11 mouse cellular contexts compared by ENCODE assay signal in the genomic region with DNA sequence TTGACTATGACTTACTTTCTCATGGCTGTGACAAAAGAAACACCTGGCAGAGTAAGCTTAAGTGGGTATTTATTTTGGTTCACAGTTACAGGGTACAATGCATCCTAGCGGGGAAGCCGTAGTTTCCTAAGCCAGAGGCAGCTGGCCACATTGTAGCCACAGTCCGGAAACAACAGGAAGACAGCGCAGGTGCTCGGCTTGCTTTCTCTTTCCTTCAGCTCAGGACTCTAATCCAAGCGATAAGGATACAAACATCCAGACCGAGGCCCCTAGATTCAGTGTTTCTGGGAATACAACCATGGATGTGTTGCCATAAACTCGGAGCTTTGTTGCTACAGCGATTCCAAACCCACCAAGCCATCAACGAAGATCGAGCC. TPM values are rescaled to one million over a fixed set of nuclear protein-coding genes. Genes with fewer than 3 reads are reported as not detected.
DNase-seq lines count a peak whose midpoint lies in the region; ATAC-seq and TF ChIP-seq lines count a peak whose summit lies in the region.
"Had no signal": no experiment of that assay in that cellular context is flagged by ENCODE, and none has a peak within 500 bp of the region (broad histone marks: within the 10 kb centered on the region; RNA-seq: fewer than 3 reads in every experiment).

No protein-coding gene starts in this region.

- H3K27me3 ChIP-seq in kidney, embryonic 14.5 days (ENCODE audit: control insufficient read depth, insufficient read depth, low read length): peaks cover 12% of the 10 kb centered on the region; the same call in 1 of the 2 replicates
- H3K27me3 ChIP-seq in limb, embryonic 12.5 days: peaks cover 44% of the 10 kb centered on the region
- H3K27me3 ChIP-seq in liver, postnatal 0 days (ENCODE audit: insufficient read depth, low read length): peaks cover 20% of the 10 kb centered on the region

- peak overlapping the region; percentile 94 for H3K27ac ChIP-seq in kidney, embryonic 14.5 days (ENCODE audit: low read depth, low read length)
- 0 out of 2 replicates have a peak overlapping the region, but pooled peaks have one; percentile 41 for H3K27ac ChIP-seq in limb, embryonic 12.5 days
- H3K27ac ChIP-seq in liver, postnatal 0 days (ENCODE audit: low read depth): no peak overlapping the region
- H3K27ac ChIP-seq: liver, embryonic 12.5 days had no signal

- WGBS in kidney, embryonic 14.5 days: 66% methylated on average over 11 of the region's 11 CpGs
- 81% methylated on average over 11 of the region's 11 CpGs for WGBS in limb, embryonic 12.5 days
- 72% methylated on average over 11 of the region's 11 CpGs for WGBS in liver, postnatal 0 days (ENCODE audit: insufficient replicate concordance)

- TF ChIP-seq EP300 in liver, postnatal 0 days (IDR thresholded peaks at IDR 0.05; ENCODE audit: low read depth): no peak

- no peak overlapping the region for H3K4me2 ChIP-seq in kidney, embryonic 14.5 days (replicated peaks; ENCODE audit: low read depth, low read length)
- H3K4me2 ChIP-seq in limb, embryonic 12.5 days: no peak overlapping the region
- no peak overlapping the region for H3K4me2 ChIP-seq in liver, postnatal 0 days (ENCODE audit: low read depth, low read length)

- H3K36me3 ChIP-seq in kidney, embryonic 14.5 days (ENCODE audit: control insufficient read depth, insufficient read depth, low read length): peaks cover 11% of the 10 kb centered on the region
- peaks cover 15% of the 10 kb centered on the region; the same call in 1 of the 2 replicates for H3K36me3 ChIP-seq in limb, embryonic 12.5 days
- H3K36me3 ChIP-seq in liver, postnatal 0 days (replicated peaks; ENCODE audit: insufficient read depth, low read length): peaks cover 13% of the 10 kb centered on the region

- TF ChIP-seq CTCF in liver, postnatal 0 days (IDR thresholded peaks at IDR 0.05; ENCODE audit: low read depth): no peak

- ATAC-seq in kidney, embryonic 14.5 days (ENCODE audit: low FRiP score, low TSS enrichment): no peak
- no peak for ATAC-seq in limb, embryonic 12.5 days (ENCODE audit: insufficient number of reproducible peaks, insufficient read depth, low FRiP score, low TSS enrichment, low read depth)
- no peak for ATAC-seq in liver, postnatal 0 days
- ATAC-seq: liver, embryonic 12.5 days had no signal

- H3K4me3 ChIP-seq in kidney, embryonic 14.5 days (ENCODE audit: low read length): no peak overlapping the region
- no peak overlapping the region for H3K4me3 ChIP-seq in limb, embryonic 12.5 days (replicated peaks)
- H3K4me3 ChIP-seq in liver, postnatal 0 days (ENCODE audit: low read depth, low read length): no peak overlapping the region

- peaks cover 41% of the 10 kb centered on the region for H3K4me1 ChIP-seq in kidney, embryonic 14.5 days (ENCODE audit: control insufficient read depth, insufficient read depth, low read length)
- peaks cover 54% of the 10 kb centered on the region for H3K4me1 ChIP-seq in limb, embryonic 12.5 days (replicated peaks)
- peaks cover 24% of the 10 kb centered on the region for H3K4me1 ChIP-seq in liver, postnatal 0 days (ENCODE audit: insufficient read depth)

- no peaks in the 10 kb centered on the region for H3K9me3 ChIP-seq in kidney, embryonic 14.5 days (ENCODE audit: control insufficient read depth, low read length)
- H3K9me3 ChIP-seq in limb, embryonic 12.5 days: no peaks in the 10 kb centered on the region
- no peaks in the 10 kb centered on the region for H3K9me3 ChIP-seq in liver, postnatal 0 days (ENCODE audit: low read length)
- H3K9me3 ChIP-seq: hindbrain, embryonic 15.5 days; liver, embryonic 12.5 days had no signal

- no peak overlapping the region for H3K9ac ChIP-seq in kidney, embryonic 14.5 days (ENCODE audit: low read depth, low read length)
- 0 out of 2 replicates have a peak overlapping the region, but pooled peaks have one; percentile 4 for H3K9ac ChIP-seq in limb, embryonic 12.5 days (replicated peaks)
- no peak overlapping the region for H3K9ac ChIP-seq in liver, postnatal 0 days (replicated peaks)
- H3K9ac ChIP-seq: hindbrain, embryonic 15.5 days; liver, embryonic 12.5 days had no signal

- DNase-seq in kidney, adult 8-10 months: no peak
- DNase-seq in thymus, postnatal 0 days (ENCODE audit: low spot score): peak; percentile 38
- DNase-seq in thymus, adult 18-20 months: no peak
- DNase-seq in liver, postnatal 0 days: no peak
- DNase-seq in cerebellum, postnatal 36 days: no peak
- DNase-seq: gastrocnemius, postnatal 36 days; layer of hippocampus, adult 9-11 months had no signal

RNA-seq across cellular contexts. Expression of gene Pex16, which starts 1.1 kb away (rescaled TPM):
- polyA plus RNA-seq in kidney, embryonic 14.5 days (2014; fragmentation: Nextera tagmentation; extraction: Ambion mirVana): 21.3 and 22.7 TPM in 2 replicates
- 40.8 and 43.9 TPM in 2 replicates for polyA plus RNA-seq in thymus, postnatal 0 days (2015; fragmentation: Nextera tagmentation; extraction: Ambion mirVana)
- polyA plus RNA-seq in limb, embryonic 12.5 days (2016; fragmentation: Nextera tagmentation; extraction: Ambion mirVana): 17.1 and 17.6 TPM in 2 replicates
- polyA plus RNA-seq in liver, postnatal 0 days (2015; fragmentation: Nextera tagmentation; extraction: Ambion mirVana): 90.6 and 95.6 TPM in 2 replicates

RNA-seq across cellular contexts. Expression of gene Large2, which starts 1.2 kb away (rescaled TPM):
- polyA plus RNA-seq in kidney, embryonic 14.5 days (2014; fragmentation: Nextera tagmentation; extraction: Ambion mirVana): 24.0 and 33.3 TPM in 2 replicates
- 3.4 and 4.0 TPM in 2 replicates for polyA plus RNA-seq in thymus, postnatal 0 days (2015; fragmentation: Nextera tagmentation; extraction: Ambion mirVana)
- polyA plus RNA-seq in limb, embryonic 12.5 days (2016; fragmentation: Nextera tagmentation; extraction: Ambion mirVana): 10.7 and 13.9 TPM in 2 replicates
- 2.7 and 3.5 TPM in 2 replicates for polyA plus RNA-seq in liver, postnatal 0 days (2015; fragmentation: Nextera tagmentation; extraction: Ambion mirVana)

RNA-seq across cellular contexts. Expression of gene 1700029I15Rik, which starts 8.9 kb away (rescaled TPM):
- 2.1 and 2.5 TPM in 2 replicates for polyA plus RNA-seq in kidney, embryonic 14.5 days (2014; fragmentation: Nextera tagmentation; extraction: Ambion mirVana)
- polyA plus RNA-seq in thymus, postnatal 0 days (2015; fragmentation: Nextera tagmentation; extraction: Ambion mirVana): 2.0 and 2.1 TPM in 2 replicates
- 3.0 and 3.3 TPM in 2 replicates for polyA plus RNA-seq in limb, embryonic 12.5 days (2016; fragmentation: Nextera tagmentation; extraction: Ambion mirVana)
- polyA plus RNA-seq in liver, postnatal 0 days (2015; fragmentation: Nextera tagmentation; extraction: Ambion mirVana): 1.9 and 2.1 TPM in 2 replicates

RNA-seq across cellular contexts. Expression of gene Mapk8ip1, which starts 27.6 kb away (rescaled TPM):
- 15.6 and 20.8 TPM in 2 replicates for polyA plus RNA-seq in kidney, embryonic 14.5 days (2014; fragmentation: Nextera tagmentation; extraction: Ambion mirVana)
- 6.2 and 6.3 TPM in 2 replicates for polyA plus RNA-seq in thymus, postnatal 0 days (2015; fragmentation: Nextera tagmentation; extraction: Ambion mirVana)
- polyA plus RNA-seq in limb, embryonic 12.5 days (2016; fragmentation: Nextera tagmentation; extraction: Ambion mirVana): 29.4 and 34.8 TPM in 2 replicates
- polyA plus RNA-seq in liver, postnatal 0 days (2015; fragmentation: Nextera tagmentation; extraction: Ambion mirVana): 2.6 and 2.8 TPM in 2 replicates
